Mouse (Mus musculus): ENCODE data around the gene Ifrd1. TPM values are rescaled to one million over a fixed set of nuclear protein-coding genes. Genes with fewer than 3 reads are reported as not detected.

Ifrd1 gene
- total and polyA plus RNA-seq, 2 experiments from 2014 or later, result 47.0 to 117 TPM

GRCm38 (mm10) chr12:40250256-40250655 is 2.0 kb upstream of the Ifrd1 start:
- Histone ChIP-seq H3K9ac (replicated peaks; ENCODE audit: low read depth, low read length) (no peak overlapping the region), H3K27ac (ENCODE audit: low read depth) (no peak overlapping the region), H3K27me3 (ENCODE audit: control insufficient read depth, insufficient read depth, low read length) (no peaks in the 10 kb centered on the region), H3K4me1 (ENCODE audit: control insufficient read depth, insufficient read depth) (peaks cover 7% of the 10 kb centered on the region), H3K9me3 (replicated peaks; ENCODE audit: control insufficient read depth, low read length) (no peaks in the 10 kb centered on the region), H3K4me3 (ENCODE audit: low read depth, low read length) (no peak overlapping the region), H3K4me2 (ENCODE audit: low read depth, low read length) (no peak overlapping the region), H3K36me3 (replicated peaks; ENCODE audit: control insufficient read depth, insufficient read depth, low read length) (no peaks in the 10 kb centered on the region)
- ATAC-seq (ENCODE audit: insufficient read depth, low read depth) (no peak), DNase-seq (ENCODE audit: low spot score) (no peak)
- TF ChIP-seq CTCF (IDR thresholded peaks at IDR 0.05; ENCODE audit: low read depth) (no peak), EP300 (IDR thresholded peaks at IDR 0.05; ENCODE audit: low read depth) (no peak)

GRCm38 (mm10) chr12:40247976-40248375 is 328 bp downstream of the Ifrd1 start:
- peak; percentile 80 for DNase-seq (ENCODE audit: low spot score)
- no peaks in the 10 kb centered on the region for H3K9me3 ChIP-seq (replicated peaks; ENCODE audit: control insufficient read depth, low read length)
- no peak for TF ChIP-seq EP300 (IDR thresholded peaks at IDR 0.05; ENCODE audit: low read depth)

GRCm38 (mm10) chr12:40247384-40247783 is 920 bp downstream of the Ifrd1 start:
- TF ChIP-seq CTCF (IDR thresholded peaks at IDR 0.05; ENCODE audit: low read depth) (no peak), EP300 (IDR thresholded peaks at IDR 0.05; ENCODE audit: low read depth) (no peak)
- Histone ChIP-seq H3K4me2 (ENCODE audit: low read depth, low read length) (no peak overlapping the region), H3K36me3 (replicated peaks; ENCODE audit: control insufficient read depth, insufficient read depth, low read length) (no peaks in the 10 kb centered on the region), H3K9me3 (replicated peaks; ENCODE audit: control insufficient read depth, low read length) (no peaks in the 10 kb centered on the region), H3K27ac (ENCODE audit: low read depth) (no peak overlapping the region), H3K4me1 (ENCODE audit: control insufficient read depth, insufficient read depth) (peaks cover 18% of the 10 kb centered on the region), H3K27me3 (ENCODE audit: control insufficient read depth, insufficient read depth, low read length) (no peaks in the 10 kb centered on the region), H3K4me3 (ENCODE audit: low read depth, low read length) (no peak overlapping the region), H3K9ac (replicated peaks; ENCODE audit: low read depth, low read length) (no peak overlapping the region)
- ATAC-seq (ENCODE audit: insufficient read depth, low read depth) (no peak), DNase-seq (ENCODE audit: low spot score) (no peak)
- WGBS, result 83% methylated on average over 4 of the region's 4 CpGs

More at GRCm38 (mm10) chr12:40247976-40248375, 328 bp downstream of the Ifrd1 start:
- H3K4me3 ChIP-seq (ENCODE audit: low read depth, low read length), result no peak overlapping the region
- H3K9ac ChIP-seq (replicated peaks; ENCODE audit: low read depth, low read length), result no peak overlapping the region
- WGBS, result 54% methylated on average over 6 of the region's 6 CpGs
- peaks cover 18% of the 10 kb centered on the region for H3K4me1 ChIP-seq (ENCODE audit: control insufficient read depth, insufficient read depth)
- H3K36me3 ChIP-seq (replicated peaks; ENCODE audit: control insufficient read depth, insufficient read depth, low read length), result no peaks in the 10 kb centered on the region
- peak; percentile 88 for ATAC-seq (ENCODE audit: insufficient read depth, low read depth)
- H3K27ac ChIP-seq (ENCODE audit: low read depth), result peak overlapping the region; percentile 54; the same call in 1 of the 2 replicates
- no peaks in the 10 kb centered on the region for H3K27me3 ChIP-seq (ENCODE audit: control insufficient read depth, insufficient read depth, low read length)
- no peak overlapping the region for H3K4me2 ChIP-seq (ENCODE audit: low read depth, low read length)

GRCm38 (mm10) chr12:40245434-40245970 is 2.8 kb downstream of the Ifrd1 start:
- H3K9ac ChIP-seq (replicated peaks; ENCODE audit: low read depth, low read length), result no peak overlapping the region
- 91% methylated on average over 7 of the region's 7 CpGs for WGBS
- DNase-seq (ENCODE audit: low spot score) (no peak), ATAC-seq (ENCODE audit: insufficient read depth, low read depth) (no peak)
- H3K4me3 ChIP-seq (ENCODE audit: low read depth, low read length), result no peak overlapping the region
- H3K4me2 ChIP-seq (ENCODE audit: low read depth, low read length), result no peak overlapping the region
- H3K4me1 ChIP-seq (ENCODE audit: control insufficient read depth, insufficient read depth), result peaks cover 18% of the 10 kb centered on the region
- no peaks in the 10 kb centered on the region for H3K9me3 ChIP-seq (replicated peaks; ENCODE audit: control insufficient read depth, low read length)
- H3K27me3 ChIP-seq (ENCODE audit: control insufficient read depth, insufficient read depth, low read length), result no peaks in the 10 kb centered on the region
- H3K27ac ChIP-seq (ENCODE audit: low read depth), result no peak overlapping the region
- TF ChIP-seq EP300 (IDR thresholded peaks at IDR 0.05; ENCODE audit: low read depth), result no peak
- no peaks in the 10 kb centered on the region for H3K36me3 ChIP-seq (replicated peaks; ENCODE audit: control insufficient read depth, insufficient read depth, low read length)

- Histone ChIP-seq H3K36me3 (replicated peaks; ENCODE audit: control insufficient read depth, insufficient read depth, low read length) (no peaks in the 10 kb centered on the region), H3K9ac (replicated peaks; ENCODE audit: low read depth, low read length) (no peak overlapping the region), H3K27me3 (ENCODE audit: control insufficient read depth, insufficient read depth, low read length) (no peaks in the 10 kb centered on the region), H3K4me1 (ENCODE audit: control insufficient read depth, insufficient read depth) (peaks cover 18% of the 10 kb centered on the region), H3K9me3 (replicated peaks; ENCODE audit: control insufficient read depth, low read length) (no peaks in the 10 kb centered on the region), H3K27ac (ENCODE audit: low read depth) (no peak overlapping the region), H3K4me2 (ENCODE audit: low read depth, low read length) (no peak overlapping the region), H3K4me3 (ENCODE audit: low read depth, low read length) (no peak overlapping the region)
- no peak for ATAC-seq (ENCODE audit: insufficient read depth, low read depth)
- no peak for DNase-seq (ENCODE audit: low spot score)
- no peak for TF ChIP-seq CTCF (IDR thresholded peaks at IDR 0.05; ENCODE audit: low read depth)
- no peak for TF ChIP-seq EP300 (IDR thresholded peaks at IDR 0.05; ENCODE audit: low read depth)
- 94% methylated on average over 5 of the region's 5 CpGs for WGBS
These were observed 3.4 kb downstream of the Ifrd1 start for GRCm38 (mm10) chr12:40244926-40245325.

GRCm38 (mm10) chr12:40243821-40244221 is 4.5 kb downstream of the Ifrd1 start:
- 12% methylated on average over 11 of the region's 11 CpGs for WGBS
- DNase-seq (ENCODE audit: low spot score) (peak; percentile 31), ATAC-seq (ENCODE audit: insufficient read depth, low read depth) (peak; percentile 59; the same call in 1 of the 2 replicates)
- Histone ChIP-seq H3K27ac (ENCODE audit: low read depth) (no peak overlapping the region), H3K4me2 (ENCODE audit: low read depth, low read length) (peak overlapping the region; percentile 49), H3K27me3 (ENCODE audit: control insufficient read depth, insufficient read depth, low read length) (no peaks in the 10 kb centered on the region), H3K4me3 (ENCODE audit: low read depth, low read length) (peak overlapping the region; percentile 7; the same call in 1 of the 2 replicates), H3K4me1 (ENCODE audit: control insufficient read depth, insufficient read depth) (peaks cover 18% of the 10 kb centered on the region), H3K9ac (replicated peaks; ENCODE audit: low read depth, low read length) (0 out of 2 replicates have a peak overlapping the region, but pooled peaks have one; percentile 34), H3K36me3 (replicated peaks; ENCODE audit: control insufficient read depth, insufficient read depth, low read length) (no peaks in the 10 kb centered on the region), H3K9me3 (replicated peaks; ENCODE audit: control insufficient read depth, low read length) (no peaks in the 10 kb centered on the region)
- TF ChIP-seq EP300 (IDR thresholded peaks at IDR 0.05; ENCODE audit: low read depth), result no peak
- TF ChIP-seq CTCF (IDR thresholded peaks at IDR 0.05; ENCODE audit: low read depth), result no peak
